Mouse (Mus musculus): Measurements from ENCODE around the gene Tas1r1.

DNA sequence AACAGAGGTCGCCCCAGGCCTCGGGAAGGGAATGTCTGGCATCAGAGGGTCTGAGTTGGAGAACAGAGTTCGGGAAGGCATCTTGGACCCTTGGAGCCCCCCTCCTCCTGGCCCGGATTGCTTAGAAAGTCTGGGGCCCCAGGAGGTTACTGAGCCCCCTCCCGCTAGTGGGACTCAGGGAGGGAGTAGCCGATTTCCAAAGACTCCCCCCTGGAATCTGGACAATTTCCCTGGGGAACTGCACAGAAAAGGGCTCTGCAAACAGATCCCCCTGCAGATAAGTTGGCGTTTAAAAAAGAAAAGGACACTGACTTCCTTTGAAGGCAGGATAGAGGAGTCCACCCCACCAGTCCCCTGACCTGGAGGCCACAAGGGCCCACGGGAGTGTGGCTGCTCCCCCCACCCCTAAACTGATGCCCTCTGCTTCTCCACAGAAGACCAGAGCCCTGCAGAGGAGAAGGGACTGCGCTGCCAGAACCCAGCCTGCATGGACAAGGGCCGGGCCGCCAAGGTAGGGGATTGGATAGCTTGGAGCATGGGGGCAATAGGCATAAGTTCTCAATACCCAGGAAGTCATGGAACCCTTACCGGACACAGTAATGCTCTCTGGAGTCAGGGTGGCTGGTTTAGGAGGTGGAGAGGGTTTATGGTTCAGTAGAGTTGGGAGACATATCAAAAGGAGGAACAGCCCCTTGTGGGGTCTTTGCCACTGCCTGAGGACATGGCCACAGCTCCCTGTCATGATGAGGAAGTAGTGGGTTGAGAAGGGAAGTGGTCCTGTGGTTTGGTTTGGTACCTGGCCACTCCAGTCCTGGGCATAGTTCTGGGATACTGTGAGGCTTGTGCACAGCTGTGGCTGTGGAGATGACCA, 49.1 kb upstream of the Tas1r1 start:
- TF ChIP-seq CTCF (IDR thresholded peaks at IDR 0.05; ENCODE audit: borderline replicate concordance, insufficient read depth, low read depth, low read length) (no peak), POLR2A (IDR thresholded peaks at IDR 0.05; ENCODE audit: borderline replicate concordance, insufficient read depth, low read length) (no peak)
